Mouse (Mus musculus): ENCODE results near the gene Bcl9. TPM values are rescaled to one million over a fixed set of nuclear protein-coding genes. Genes with fewer than 3 reads are reported as not detected.

Bcl9 gene
- total and polyA plus RNA-seq, 3 experiments = 7.0 to 38.5 (median 18.4) TPM

DNA sequence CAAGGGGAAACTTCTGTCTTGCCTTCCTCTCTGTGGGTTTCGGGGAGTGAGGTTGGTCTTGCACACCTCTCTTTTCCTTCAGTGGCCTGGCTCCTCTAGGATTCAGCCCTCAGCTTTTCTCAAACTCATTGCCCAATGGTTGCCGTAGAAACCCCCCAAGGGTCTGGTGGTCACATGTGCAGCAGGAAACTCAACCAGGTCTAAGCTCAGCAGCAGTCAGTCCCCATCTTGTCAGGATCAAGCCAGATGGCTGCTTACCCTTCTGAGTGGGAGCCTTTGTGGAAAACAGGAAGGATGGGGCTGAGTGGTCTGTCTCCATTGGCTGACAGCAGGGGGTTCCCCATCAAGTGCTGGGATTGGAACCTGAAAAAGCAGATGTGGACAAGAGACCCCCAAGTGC, 15.7 kb upstream of the Bcl9 start:
- ATAC-seq (ENCODE audit: extremely low read depth, insufficient number of reproducible peaks, low FRiP score, poor library complexity, severe bottlenecking) (no peak), DNase-seq (ENCODE audit: low spot score) (no peak)
- H3K36me3 ChIP-seq (replicated peaks) = no peaks in the 10 kb centered on the region
- TF ChIP-seq TAL1 (conservative IDR thresholded peaks at IDR 0.05; ENCODE audit: low read depth, low read length) (no peak), CTCF (IDR thresholded peaks at IDR 0.05; ENCODE audit: low read depth, low read length) (no peak), GATA1 (IDR thresholded peaks at IDR 0.05; ENCODE audit: borderline replicate concordance, low read length) (no peak), GATA2 (IDR thresholded peaks at IDR 0.05; ENCODE audit: borderline replicate concordance, low read depth, low read length) (no peak), POLR2AphosphoS5 (IDR thresholded peaks at IDR 0.05; ENCODE audit: insufficient replicate concordance, low read depth, low read length) (no peak)
- no peaks in the 10 kb centered on the region for H3K27me3 ChIP-seq (ENCODE audit: insufficient read depth, low read length)
- H3K4me1 ChIP-seq (ENCODE audit: insufficient read depth, low read depth, low read length) = no peaks in the 10 kb centered on the region
- H3K9me3 ChIP-seq (replicated peaks) = no peaks in the 10 kb centered on the region
- no peak overlapping the region for H3K4me3 ChIP-seq (ENCODE audit: low read depth, low read length)

- Histone ChIP-seq H3K4me1 (ENCODE audit: insufficient read depth, low read depth, low read length) (no peaks in the 10 kb centered on the region), H3K9me3 (replicated peaks) (no peaks in the 10 kb centered on the region), H3K36me3 (replicated peaks) (no peaks in the 10 kb centered on the region), H3K27me3 (ENCODE audit: insufficient read depth, low read length) (no peaks in the 10 kb centered on the region), H3K4me3 (ENCODE audit: low read depth, low read length) (no peak overlapping the region)
- ATAC-seq (ENCODE audit: extremely low read depth, insufficient number of reproducible peaks, low FRiP score, poor library complexity, severe bottlenecking) (no peak), DNase-seq (ENCODE audit: low spot score) (no peak)
- TF ChIP-seq GATA2 (IDR thresholded peaks at IDR 0.05; ENCODE audit: borderline replicate concordance, low read depth, low read length) (no peak), GATA1 (IDR thresholded peaks at IDR 0.05; ENCODE audit: borderline replicate concordance, low read length) (no peak), TAL1 (conservative IDR thresholded peaks at IDR 0.05; ENCODE audit: low read depth, low read length) (no peak), CTCF (IDR thresholded peaks at IDR 0.05; ENCODE audit: low read depth, low read length) (no peak), POLR2AphosphoS5 (IDR thresholded peaks at IDR 0.05; ENCODE audit: insufficient replicate concordance, low read depth, low read length) (no peak)
Measured at GRCm38 (mm10) chr3:97311998-97312397, 14.3 kb upstream of the Bcl9 start.

DNA sequence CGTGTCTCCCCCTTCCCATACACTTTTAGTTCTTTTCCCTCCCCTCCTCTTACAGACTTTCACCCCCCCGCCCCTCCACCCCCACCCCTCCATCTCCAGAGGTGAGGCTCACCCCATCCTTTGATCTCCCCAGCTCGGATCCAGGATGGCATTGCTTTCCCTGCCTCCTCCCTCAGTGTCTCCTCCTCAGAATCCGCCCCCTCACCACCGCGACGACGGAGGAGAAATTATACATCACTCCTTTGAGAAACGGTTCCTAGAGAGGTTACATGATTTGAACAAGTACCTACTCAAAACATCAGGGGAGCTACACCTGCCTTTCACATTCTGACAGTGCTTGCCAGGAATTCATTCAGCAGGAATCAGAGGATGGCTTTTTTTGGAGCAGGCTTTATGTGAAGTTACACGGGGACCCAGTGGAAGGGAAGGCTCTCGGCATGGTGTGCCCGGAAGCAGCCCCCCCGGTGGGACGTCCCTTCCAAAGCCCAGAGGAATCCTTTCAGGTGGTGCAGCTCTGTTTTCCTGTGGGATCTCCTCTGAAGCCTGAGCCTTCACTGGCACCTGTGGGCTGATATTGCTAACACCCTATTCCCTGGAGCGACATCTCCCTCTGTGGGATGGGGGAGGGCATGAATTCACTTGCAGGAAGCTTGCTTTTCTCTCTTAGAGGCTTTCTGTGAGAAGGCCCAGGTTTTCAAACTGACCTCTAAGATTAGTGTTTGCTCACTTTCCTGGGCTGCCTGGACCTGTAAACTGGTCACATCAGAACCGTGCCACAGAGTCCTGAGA, 12.2 kb upstream of the Bcl9 start:
- Histone ChIP-seq H3K27me3 (ENCODE audit: insufficient read depth, low read length) (no peaks in the 10 kb centered on the region), H3K36me3 (replicated peaks) (no peaks in the 10 kb centered on the region), H3K4me1 (ENCODE audit: insufficient read depth, low read depth, low read length) (no peaks in the 10 kb centered on the region), H3K9me3 (replicated peaks) (no peaks in the 10 kb centered on the region), H3K4me3 (ENCODE audit: low read depth, low read length) (no peak overlapping the region)
- ATAC-seq (ENCODE audit: extremely low read depth, insufficient number of reproducible peaks, low FRiP score, poor library complexity, severe bottlenecking) (no peak), DNase-seq (ENCODE audit: low spot score) (no peak)
- TF ChIP-seq POLR2AphosphoS5 (IDR thresholded peaks at IDR 0.05; ENCODE audit: insufficient replicate concordance, low read depth, low read length) = no peak
- TF ChIP-seq TAL1 (conservative IDR thresholded peaks at IDR 0.05; ENCODE audit: low read depth, low read length) = no peak
- TF ChIP-seq GATA1 (IDR thresholded peaks at IDR 0.05; ENCODE audit: borderline replicate concordance, low read length) = no peak
- no peak for TF ChIP-seq GATA2 (IDR thresholded peaks at IDR 0.05; ENCODE audit: borderline replicate concordance, low read depth, low read length)
- no peak for TF ChIP-seq CTCF (IDR thresholded peaks at IDR 0.05; ENCODE audit: low read depth, low read length)

DNA sequence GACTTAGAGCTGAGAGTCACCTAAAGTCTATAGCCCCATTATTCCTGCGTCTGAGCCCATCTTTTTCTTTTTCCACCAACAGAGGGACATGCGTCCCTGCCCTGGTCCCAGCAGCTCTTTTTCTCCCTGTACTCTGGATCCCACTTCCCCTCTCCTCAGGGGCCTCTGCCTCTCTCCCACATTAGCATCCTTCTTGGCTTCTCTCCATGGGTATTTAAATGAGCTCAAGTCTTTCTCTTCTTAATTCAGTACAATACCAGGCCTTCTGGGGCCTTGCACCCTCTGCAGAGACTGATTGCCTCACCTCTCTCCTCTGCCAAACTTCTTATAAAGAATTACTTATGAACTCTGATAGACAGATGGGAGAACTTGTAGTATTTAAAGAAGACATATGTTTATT, 10.7 kb upstream of the Bcl9 start:
- ATAC-seq (ENCODE audit: extremely low read depth, insufficient number of reproducible peaks, low FRiP score, poor library complexity, severe bottlenecking) = no peak
- Histone ChIP-seq H3K9me3 (replicated peaks) (no peaks in the 10 kb centered on the region), H3K36me3 (replicated peaks) (no peaks in the 10 kb centered on the region), H3K4me3 (ENCODE audit: low read depth, low read length) (no peak overlapping the region), H3K27me3 (ENCODE audit: insufficient read depth, low read length) (no peaks in the 10 kb centered on the region), H3K4me1 (ENCODE audit: insufficient read depth, low read depth, low read length) (no peaks in the 10 kb centered on the region)
- TF ChIP-seq CTCF (IDR thresholded peaks at IDR 0.05; ENCODE audit: low read depth, low read length) (no peak), TAL1 (conservative IDR thresholded peaks at IDR 0.05; ENCODE audit: low read depth, low read length) (no peak), POLR2AphosphoS5 (IDR thresholded peaks at IDR 0.05; ENCODE audit: insufficient replicate concordance, low read depth, low read length) (no peak), GATA1 (IDR thresholded peaks at IDR 0.05; ENCODE audit: borderline replicate concordance, low read length) (no peak), GATA2 (IDR thresholded peaks at IDR 0.05; ENCODE audit: borderline replicate concordance, low read depth, low read length) (no peak)
- DNase-seq (ENCODE audit: low spot score) = no peak

DNA sequence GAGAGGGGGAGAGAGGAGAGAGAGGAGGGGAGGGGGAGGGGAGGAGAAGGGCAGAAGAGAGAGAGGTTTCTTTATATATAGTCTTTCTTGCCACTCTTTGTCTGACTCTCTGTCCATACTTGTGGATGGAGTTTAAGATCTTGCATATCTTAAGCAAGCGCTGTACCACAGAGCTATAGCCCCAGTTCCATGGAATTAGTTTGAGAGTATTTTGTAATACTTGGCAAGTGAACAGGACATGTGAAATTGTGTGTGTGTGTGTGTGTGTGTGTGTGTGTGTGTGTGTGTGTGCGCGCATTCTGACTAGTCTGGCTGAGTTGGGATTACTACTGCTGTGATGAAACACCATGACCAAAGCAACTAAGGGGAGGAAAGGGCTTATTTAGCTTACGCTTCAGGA, 8.2 kb upstream of the Bcl9 start:
- no peak for ATAC-seq (ENCODE audit: extremely low read depth, insufficient number of reproducible peaks, low FRiP score, poor library complexity, severe bottlenecking)
- Histone ChIP-seq H3K27me3 (ENCODE audit: insufficient read depth, low read length) (0 out of 2 replicates have a peak, but pooled peaks cover 2% of the 10 kb centered on the region), H3K4me1 (ENCODE audit: insufficient read depth, low read depth, low read length) (no peaks in the 10 kb centered on the region), H3K4me3 (ENCODE audit: low read depth, low read length) (no peak overlapping the region), H3K9me3 (replicated peaks) (no peaks in the 10 kb centered on the region), H3K36me3 (replicated peaks) (no peaks in the 10 kb centered on the region)
- TF ChIP-seq TAL1 (conservative IDR thresholded peaks at IDR 0.05; ENCODE audit: low read depth, low read length) = no peak
- TF ChIP-seq POLR2AphosphoS5 (IDR thresholded peaks at IDR 0.05; ENCODE audit: insufficient replicate concordance, low read depth, low read length) = no peak
- no peak for TF ChIP-seq GATA1 (IDR thresholded peaks at IDR 0.05; ENCODE audit: borderline replicate concordance, low read length)
- no peak for TF ChIP-seq CTCF (IDR thresholded peaks at IDR 0.05; ENCODE audit: low read depth, low read length)
- no peak for TF ChIP-seq GATA2 (IDR thresholded peaks at IDR 0.05; ENCODE audit: borderline replicate concordance, low read depth, low read length)
- DNase-seq (ENCODE audit: low spot score) = no peak

- ATAC-seq (ENCODE audit: extremely low read depth, insufficient number of reproducible peaks, low FRiP score, poor library complexity, severe bottlenecking) (no peak), DNase-seq (ENCODE audit: low spot score) (no peak)
- Histone ChIP-seq H3K36me3 (replicated peaks) (no peaks in the 10 kb centered on the region), H3K4me3 (ENCODE audit: low read depth, low read length) (no peak overlapping the region), H3K27me3 (ENCODE audit: insufficient read depth, low read length) (peaks cover 5% of the 10 kb centered on the region; the same call in 1 of the 2 replicates), H3K9me3 (replicated peaks) (0 out of 2 replicates have a peak, but pooled peaks cover 3% of the 10 kb centered on the region), H3K4me1 (ENCODE audit: insufficient read depth, low read depth, low read length) (no peaks in the 10 kb centered on the region)
- TF ChIP-seq GATA1 (IDR thresholded peaks at IDR 0.05; ENCODE audit: borderline replicate concordance, low read length) (no peak), POLR2AphosphoS5 (IDR thresholded peaks at IDR 0.05; ENCODE audit: insufficient replicate concordance, low read depth, low read length) (no peak), CTCF (IDR thresholded peaks at IDR 0.05; ENCODE audit: low read depth, low read length) (no peak), GATA2 (IDR thresholded peaks at IDR 0.05; ENCODE audit: borderline replicate concordance, low read depth, low read length) (no peak), TAL1 (conservative IDR thresholded peaks at IDR 0.05; ENCODE audit: low read depth, low read length) (no peak)
Measured at GRCm38 (mm10) chr3:97301586-97301985, 3.9 kb upstream of the Bcl9 start.
